Mouse (Mus musculus): ENCODE results near the gene Ube2e1. TPM values are rescaled to one million over a fixed set of nuclear protein-coding genes. Genes with fewer than 3 reads are reported as not detected.
A peak's percentile ranks its signal among the peaks of the same experiment; 100 is the strongest.

Ube2e1 gene
- 101 and 105 TPM in 2 replicates for polyA plus RNA-seq (2012; rRNA removed)

DNA sequence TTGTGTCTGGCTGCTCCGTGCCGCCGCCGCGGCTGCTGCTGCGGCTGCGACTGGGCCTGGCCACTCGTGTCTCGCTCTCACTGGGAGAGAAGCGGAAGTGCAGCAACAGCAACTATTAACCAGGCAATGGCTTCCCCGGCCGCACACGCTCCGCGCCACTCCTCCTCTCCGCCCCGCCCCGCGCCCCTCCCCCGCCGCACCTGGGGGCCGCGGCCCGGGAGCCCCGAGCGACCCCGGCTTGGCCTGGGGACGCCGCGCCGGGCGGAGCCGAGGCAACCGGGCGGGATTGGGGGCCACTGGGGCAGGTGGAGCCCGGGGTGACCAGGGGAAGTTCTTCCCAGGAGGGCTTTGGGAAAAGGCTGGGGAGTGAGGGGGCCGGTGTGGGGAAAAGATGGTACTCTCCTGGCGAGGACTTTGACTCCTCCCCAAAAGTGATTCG lies at the start of gene Ube2e1:
TSS of gene Ube2e1 (minus strand) at position 167 of the 439 bp plus-strand sequence.
- peak; percentile 76 to 80 for DNase-seq
- Histone ChIP-seq H3K4me3 (replicated peaks; ENCODE audit: insufficient read depth, low read depth, low read length) (peak within 1 kb of the TSS; percentile 57), H3K27ac (ENCODE audit: insufficient read depth, low read length) (no peak within 1 kb of the TSS), H3K27me3 (ENCODE audit: control insufficient read depth, insufficient read depth, low read length) (no peaks in the 10 kb centered on the region), H3K4me1 (ENCODE audit: control insufficient read depth, insufficient read depth, low read length) (peaks cover 3% of the 10 kb centered on the region; the same call in 1 of the 2 replicates)
- under 1% methylated on average over 39 of the region's 39 CpGs for WGBS
- no peak for TF ChIP-seq CTCF (IDR thresholded peaks at IDR 0.05; ENCODE audit: borderline replicate concordance, insufficient read depth, low read depth, low read length)
- peak; percentile 50; the same call in 1 of the 2 replicates for TF ChIP-seq POLR2A (IDR thresholded peaks at IDR 0.05; ENCODE audit: borderline replicate concordance, insufficient read depth, low read length)

DNA sequence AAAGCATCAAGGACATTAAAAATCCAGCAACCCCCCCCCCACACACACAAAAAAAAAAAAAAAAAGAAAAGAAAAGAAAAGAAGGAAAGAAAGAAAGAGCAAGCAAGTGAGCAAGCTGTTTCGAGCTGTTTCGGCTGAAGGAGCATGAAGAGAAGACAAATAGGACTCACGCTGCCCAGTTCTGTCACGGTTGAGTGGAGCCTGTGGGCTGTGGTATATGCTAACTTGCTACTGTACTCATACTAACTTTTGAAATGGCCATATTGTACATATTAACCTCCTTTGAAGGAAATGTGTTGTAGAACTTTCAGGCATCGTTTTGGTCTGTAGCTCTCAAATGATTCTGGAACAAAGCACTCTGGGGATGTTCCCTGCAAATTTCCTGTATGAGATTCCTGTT lies 48.2 kb upstream of the Ube2e1 start:
- Histone ChIP-seq H3K4me3 (replicated peaks; ENCODE audit: insufficient read depth, low read depth, low read length) (no peak overlapping the region), H3K27ac (ENCODE audit: insufficient read depth, low read length) (no peak overlapping the region), H3K27me3 (ENCODE audit: control insufficient read depth, insufficient read depth, low read length) (no peaks in the 10 kb centered on the region), H3K4me1 (ENCODE audit: control insufficient read depth, insufficient read depth, low read length) (peaks cover 4% of the 10 kb centered on the region)
- WGBS, result 61% methylated on average over 5 of the region's 5 CpGs
- no peak for TF ChIP-seq CTCF (IDR thresholded peaks at IDR 0.05; ENCODE audit: borderline replicate concordance, insufficient read depth, low read depth, low read length)
- no peak for TF ChIP-seq POLR2A (IDR thresholded peaks at IDR 0.05; ENCODE audit: borderline replicate concordance, insufficient read depth, low read length)
- DNase-seq, result no peak

DNA sequence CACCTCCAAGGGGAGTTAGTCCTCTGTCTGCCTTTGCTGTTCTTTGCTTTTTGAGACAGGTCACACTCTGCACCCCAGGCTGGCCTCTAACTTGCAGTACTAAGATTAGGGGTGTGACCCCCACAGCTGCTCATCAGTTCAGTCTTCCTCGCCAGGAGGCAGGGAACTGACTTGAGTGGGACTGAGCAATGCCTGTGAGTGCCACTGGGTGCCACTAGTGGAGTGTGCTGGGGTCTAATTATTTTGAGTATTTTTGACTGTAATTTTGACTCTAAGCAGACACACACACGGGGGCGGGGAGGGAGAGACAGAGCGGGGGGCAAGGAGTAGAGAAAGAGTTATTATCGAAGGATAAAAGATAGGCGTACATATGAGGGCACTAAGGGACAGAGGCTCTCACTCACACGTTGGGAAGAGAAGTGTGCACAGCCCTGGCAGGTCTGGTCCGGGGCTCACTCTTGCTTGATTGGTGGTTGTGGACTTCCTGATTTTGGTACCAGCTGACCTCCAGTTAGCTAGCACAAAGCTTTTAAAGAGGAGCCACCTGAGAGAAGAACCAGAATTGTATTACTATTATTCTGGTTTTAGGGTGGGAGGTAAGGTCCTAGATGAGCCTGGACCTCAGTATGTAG lies 46.4 kb upstream of the Ube2e1 start:
- H3K4me3 ChIP-seq (replicated peaks; ENCODE audit: insufficient read depth, low read depth, low read length), result no peak overlapping the region
- peaks cover 4% of the 10 kb centered on the region for H3K4me1 ChIP-seq (ENCODE audit: control insufficient read depth, insufficient read depth, low read length)
- 48% methylated on average over 8 of the region's 8 CpGs for WGBS

DNA sequence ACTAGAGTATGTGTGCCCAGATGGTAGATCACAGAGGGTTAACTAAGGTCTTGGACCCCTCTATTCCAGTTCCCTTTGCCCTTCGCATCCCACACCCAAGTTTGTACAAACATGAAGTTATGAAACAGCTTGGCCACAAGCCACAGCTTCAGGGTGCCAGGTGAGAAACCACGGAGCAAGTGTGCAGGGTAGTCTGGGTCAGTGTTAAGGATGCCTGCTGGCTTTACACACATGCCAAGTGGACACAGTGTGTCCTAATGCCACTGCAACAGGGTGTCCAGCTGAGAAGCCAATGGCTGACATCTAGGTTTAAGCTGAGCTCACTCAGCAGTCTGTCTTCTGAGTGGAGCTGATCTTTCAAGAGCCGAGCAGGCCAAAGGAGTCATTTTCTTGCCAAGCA lies 44.5 kb upstream of the Ube2e1 start:
- WGBS, result 19% methylated on average over 3 of the region's 3 CpGs
- Histone ChIP-seq H3K27ac (ENCODE audit: insufficient read depth, low read length) (no peak overlapping the region), H3K4me3 (replicated peaks; ENCODE audit: insufficient read depth, low read depth, low read length) (no peak overlapping the region), H3K27me3 (ENCODE audit: control insufficient read depth, insufficient read depth, low read length) (no peaks in the 10 kb centered on the region), H3K4me1 (ENCODE audit: control insufficient read depth, insufficient read depth, low read length) (peaks cover 4% of the 10 kb centered on the region)
- TF ChIP-seq POLR2A (IDR thresholded peaks at IDR 0.05; ENCODE audit: borderline replicate concordance, insufficient read depth, low read length) (no peak), CTCF (IDR thresholded peaks at IDR 0.05; ENCODE audit: borderline replicate concordance, insufficient read depth, low read depth, low read length) (no peak)
- DNase-seq, result peak in 1 of 2 experiments; percentile 16

More for the DNA sequence above, 46.4 kb upstream of the Ube2e1 start:
- TF ChIP-seq POLR2A (IDR thresholded peaks at IDR 0.05; ENCODE audit: borderline replicate concordance, insufficient read depth, low read length) (no peak), CTCF (IDR thresholded peaks at IDR 0.05; ENCODE audit: borderline replicate concordance, insufficient read depth, low read depth, low read length) (peak; percentile 30; the same call in 1 of the 2 replicates)
- DNase-seq, result no peak
- Histone ChIP-seq H3K27ac (ENCODE audit: insufficient read depth, low read length) (no peak overlapping the region), H3K27me3 (ENCODE audit: control insufficient read depth, insufficient read depth, low read length) (no peaks in the 10 kb centered on the region)

DNA sequence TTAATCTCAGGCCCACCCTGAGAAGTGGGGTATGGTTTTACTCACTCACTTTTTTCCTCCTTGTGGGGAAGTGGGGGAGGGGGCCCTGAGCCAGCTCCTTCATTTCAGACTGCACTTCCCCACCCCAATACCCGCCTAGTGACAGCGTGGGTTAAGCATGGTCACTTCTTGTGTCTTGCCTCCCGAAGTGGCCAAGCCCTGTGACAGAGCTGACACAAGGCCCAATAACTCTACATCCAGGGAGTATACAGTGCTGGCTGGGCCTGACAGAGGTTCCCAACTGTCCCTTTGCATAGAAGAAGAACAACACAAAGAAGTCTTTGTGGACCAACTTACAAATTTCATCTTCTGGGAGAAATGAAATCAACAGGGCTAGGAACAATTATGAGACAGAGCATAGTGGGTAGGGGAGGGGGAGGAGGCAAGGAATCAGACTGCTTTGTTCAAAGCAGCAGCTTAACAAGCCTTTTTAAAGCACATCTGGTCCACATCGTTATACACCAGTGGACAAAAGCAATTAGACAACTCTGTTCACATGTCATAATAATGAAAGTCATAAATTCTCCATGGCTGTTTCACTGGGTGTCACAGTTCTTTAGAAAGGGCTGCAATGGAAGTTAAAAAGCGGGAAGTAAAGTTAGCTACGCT lies 42.2 kb upstream of the Ube2e1 start:
- no peak for TF ChIP-seq POLR2A (IDR thresholded peaks at IDR 0.05; ENCODE audit: borderline replicate concordance, insufficient read depth, low read length)
- no peak for TF ChIP-seq CTCF (IDR thresholded peaks at IDR 0.05; ENCODE audit: borderline replicate concordance, insufficient read depth, low read depth, low read length)
- H3K4me3 ChIP-seq (replicated peaks; ENCODE audit: insufficient read depth, low read depth, low read length), result no peak overlapping the region
- no peak for DNase-seq
- 63% methylated on average over 6 of the region's 6 CpGs for WGBS
- no peak overlapping the region for H3K27ac ChIP-seq (ENCODE audit: insufficient read depth, low read length)
- peaks cover 4% of the 10 kb centered on the region for H3K4me1 ChIP-seq (ENCODE audit: control insufficient read depth, insufficient read depth, low read length)
- H3K27me3 ChIP-seq (ENCODE audit: control insufficient read depth, insufficient read depth, low read length), result no peaks in the 10 kb centered on the region

DNA sequence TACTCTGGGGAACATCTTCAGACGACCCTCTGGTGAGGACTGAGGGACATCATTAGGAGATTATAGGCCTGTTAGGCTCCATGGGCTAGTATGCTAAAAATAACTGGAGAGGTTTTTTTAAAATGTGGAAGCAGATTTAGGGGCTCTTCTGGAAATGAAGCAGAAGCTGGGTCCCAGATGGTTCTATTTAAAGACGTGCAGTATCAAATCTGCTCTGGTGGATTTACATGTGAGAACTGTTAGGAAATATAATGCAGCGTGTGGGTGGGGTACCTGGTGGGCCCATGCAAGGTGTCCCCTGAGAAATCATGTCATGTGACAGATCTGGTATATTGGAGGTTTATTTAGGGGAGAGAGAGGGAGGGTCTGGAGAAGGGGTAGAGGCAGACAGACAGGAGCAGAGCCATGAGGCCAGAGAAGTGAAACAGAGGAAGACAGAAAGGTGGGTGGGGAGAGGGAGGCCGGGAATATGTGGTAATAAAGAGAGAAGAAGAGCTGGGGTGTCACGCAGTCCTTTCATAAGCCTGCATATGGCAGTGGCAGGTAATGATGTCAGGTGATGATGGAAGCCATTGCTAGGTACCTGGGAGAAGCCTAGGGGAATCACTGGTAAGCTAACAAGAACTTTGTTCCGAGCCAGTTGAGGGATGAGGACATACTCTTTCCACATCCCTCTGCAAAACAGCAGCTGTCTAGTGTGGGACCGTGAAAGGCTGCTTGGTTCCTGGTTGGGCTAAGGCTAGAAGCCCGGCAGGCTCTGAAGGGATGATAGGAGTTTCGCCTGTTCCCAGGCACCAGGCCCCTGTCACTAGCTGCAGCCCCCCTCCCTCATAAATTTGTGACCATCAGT lies 41.3 kb upstream of the Ube2e1 start:
- DNase-seq, result no peak
- Histone ChIP-seq H3K4me3 (replicated peaks; ENCODE audit: insufficient read depth, low read depth, low read length) (no peak overlapping the region), H3K27me3 (ENCODE audit: control insufficient read depth, insufficient read depth, low read length) (no peaks in the 10 kb centered on the region), H3K4me1 (ENCODE audit: control insufficient read depth, insufficient read depth, low read length) (peaks cover 4% of the 10 kb centered on the region), H3K27ac (ENCODE audit: insufficient read depth, low read length) (no peak overlapping the region)
- TF ChIP-seq CTCF (IDR thresholded peaks at IDR 0.05; ENCODE audit: borderline replicate concordance, insufficient read depth, low read depth, low read length), result no peak
- TF ChIP-seq POLR2A (IDR thresholded peaks at IDR 0.05; ENCODE audit: borderline replicate concordance, insufficient read depth, low read length), result no peak
- WGBS, result 92% methylated on average over 9 of the region's 9 CpGs

DNA sequence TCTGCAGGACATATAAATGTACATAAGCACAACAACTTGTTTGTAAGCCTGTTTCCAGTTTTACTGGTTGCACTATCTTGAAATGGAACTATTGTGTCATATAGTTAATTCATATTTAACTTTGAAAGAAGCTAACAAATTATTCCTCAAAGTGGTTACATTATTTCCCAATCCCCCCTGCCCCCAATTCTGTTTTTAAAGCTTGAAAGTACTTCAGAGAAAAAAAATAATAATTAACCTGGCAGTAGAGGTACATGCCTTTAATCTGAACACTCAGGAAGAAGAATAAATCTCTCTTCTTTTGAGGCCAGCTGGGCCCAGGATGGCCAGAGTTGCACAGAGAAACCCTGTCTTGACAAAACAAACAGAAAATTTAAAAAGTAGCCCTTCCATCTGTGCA lies 37.4 kb upstream of the Ube2e1 start:
- TF ChIP-seq POLR2A (IDR thresholded peaks at IDR 0.05; ENCODE audit: borderline replicate concordance, insufficient read depth, low read length) (no peak), CTCF (IDR thresholded peaks at IDR 0.05; ENCODE audit: borderline replicate concordance, insufficient read depth, low read depth, low read length) (no peak)
- Histone ChIP-seq H3K27ac (ENCODE audit: insufficient read depth, low read length) (no peak overlapping the region), H3K27me3 (ENCODE audit: control insufficient read depth, insufficient read depth, low read length) (no peaks in the 10 kb centered on the region), H3K4me3 (replicated peaks; ENCODE audit: insufficient read depth, low read depth, low read length) (no peak overlapping the region), H3K4me1 (ENCODE audit: control insufficient read depth, insufficient read depth, low read length) (no peaks in the 10 kb centered on the region; the same call in 1 of the 2 replicates)
- DNase-seq, result no peak

All from cerebellum, adult 2 months (tissue).